Mouse (Mus musculus) spleen, postnatal 14 days (tissue): ENCODE results near the gene Zmiz1.

Experiments
- DNase-seq, 2 experiments: peaks; one replicate each; pipeline ENCODE4 v3.0.0; 2021 to 2022; ENCODE audit warnings: low spot score in 2 of 2

Zmiz1 gene

DNA sequence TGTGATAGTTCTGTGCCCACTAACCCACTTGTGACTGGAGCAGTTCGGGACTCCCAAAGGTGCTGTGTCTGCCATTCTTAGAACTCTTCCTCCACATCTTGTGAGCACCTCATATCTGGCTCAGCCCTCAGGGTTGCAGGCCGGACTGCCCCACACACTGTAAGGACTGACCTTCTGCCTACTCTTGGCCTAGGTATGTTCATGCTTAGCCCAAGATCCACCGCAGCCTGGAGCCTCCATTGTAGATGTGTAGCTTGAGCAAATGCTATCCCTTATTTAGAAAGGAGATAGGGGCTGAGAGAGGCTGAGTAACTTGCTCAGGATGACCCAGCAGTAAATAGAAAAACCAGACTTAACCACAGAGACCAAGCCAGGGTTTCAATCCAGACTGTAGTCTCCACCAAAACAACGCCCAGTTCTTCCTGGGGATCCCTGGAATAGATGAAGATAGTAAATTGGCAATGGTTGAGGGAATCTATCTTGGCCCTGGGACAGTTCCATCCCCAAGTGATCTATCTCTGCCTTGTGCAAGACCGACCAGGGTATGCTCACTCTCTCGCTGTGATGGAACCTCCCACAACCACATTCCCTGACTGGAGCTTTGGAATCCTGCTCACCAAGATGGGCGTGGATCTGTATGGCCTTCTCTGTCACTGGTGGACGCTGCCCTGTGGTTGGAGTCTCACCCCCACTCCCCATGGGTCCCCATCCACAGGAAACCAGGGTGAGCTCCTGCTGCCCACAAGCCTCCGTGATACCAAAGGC lies 74.8 kb downstream of the Zmiz1 start:
- no peak for DNase-seq

DNA sequence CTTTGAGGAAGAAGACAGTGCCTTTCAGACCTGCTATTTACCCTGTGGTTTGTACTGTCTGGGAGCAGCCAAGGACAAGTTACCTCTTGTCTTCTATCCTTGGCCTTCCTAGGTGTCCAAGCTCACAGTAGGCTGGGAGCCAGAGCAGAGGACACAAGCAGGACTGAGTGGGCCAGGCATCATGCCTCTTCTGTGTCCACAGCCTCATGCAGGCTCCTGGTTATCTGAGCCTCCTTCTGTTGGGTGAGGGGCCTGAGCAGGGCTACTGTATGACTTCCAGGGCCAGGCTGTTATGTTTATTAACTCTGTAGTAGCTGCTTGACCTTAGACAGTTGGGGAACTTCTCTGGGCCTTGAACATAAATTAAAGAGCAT lies 75.4 kb downstream of the Zmiz1 start:
- no peak for DNase-seq

DNA sequence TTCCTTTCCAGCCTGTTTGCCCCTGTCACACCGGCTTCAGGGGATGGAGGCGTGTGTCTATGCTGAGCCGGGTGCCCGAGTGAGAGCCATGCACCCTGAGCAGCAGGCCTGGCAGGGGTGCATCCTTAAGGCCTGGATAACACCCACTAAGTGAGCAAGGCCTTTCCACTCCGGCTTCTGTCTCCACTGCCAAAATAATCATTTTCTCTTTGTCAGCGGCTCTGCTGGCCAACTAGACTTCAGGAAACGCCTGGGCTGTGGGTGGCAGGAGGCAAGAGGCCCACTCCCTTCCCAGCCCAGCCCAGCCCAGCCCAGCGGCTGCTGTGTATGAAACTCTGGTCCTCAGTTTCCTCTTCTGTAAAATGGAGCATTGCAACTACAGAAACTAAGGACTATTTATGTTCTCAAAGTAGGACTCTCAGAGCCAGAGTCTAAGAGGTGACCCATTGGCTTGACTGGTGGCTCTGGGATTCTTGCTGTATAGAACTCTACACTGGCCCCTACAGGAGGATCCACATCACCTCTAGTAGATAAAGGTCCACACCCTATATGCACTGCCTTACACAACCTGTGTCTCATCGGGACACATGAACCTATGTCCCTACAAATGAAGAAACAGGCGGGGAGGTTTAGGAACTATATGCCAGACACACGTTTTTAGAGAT lies 76.1 kb downstream of the Zmiz1 start:
- DNase-seq = no peak

- no peak for DNase-seq
These were observed 76.6 kb downstream of the Zmiz1 start for GRCm38 (mm10) chr14:25535583-25535943.

GRCm38 (mm10) chr14:25536476-25536875 lies 77.5 kb downstream of the Zmiz1 start:
- DNase-seq = no peak

GRCm38 (mm10) chr14:25537351-25537750 lies 78.4 kb downstream of the Zmiz1 start:
- no peak for DNase-seq

DNA sequence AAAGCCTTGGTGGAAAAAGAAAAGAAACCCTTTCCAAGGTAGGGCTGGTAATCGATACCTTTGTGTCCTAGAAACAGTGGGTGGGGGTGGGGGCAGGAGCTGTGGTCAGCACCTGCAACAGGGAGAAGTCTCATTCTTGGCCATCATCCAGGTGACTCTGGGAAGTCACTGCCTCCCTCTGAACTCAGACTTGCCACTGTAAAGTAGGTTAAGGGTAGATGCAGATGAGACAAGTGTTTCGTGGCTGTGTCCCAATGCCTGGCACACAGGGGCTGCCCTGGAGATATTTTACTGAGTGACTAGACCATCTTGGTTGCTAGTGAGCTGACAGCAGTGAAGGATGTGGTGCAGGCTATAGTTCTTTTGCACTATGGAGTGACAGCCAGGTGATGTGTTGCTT lies 79.5 kb downstream of the Zmiz1 start:
- no peak for DNase-seq

DNA sequence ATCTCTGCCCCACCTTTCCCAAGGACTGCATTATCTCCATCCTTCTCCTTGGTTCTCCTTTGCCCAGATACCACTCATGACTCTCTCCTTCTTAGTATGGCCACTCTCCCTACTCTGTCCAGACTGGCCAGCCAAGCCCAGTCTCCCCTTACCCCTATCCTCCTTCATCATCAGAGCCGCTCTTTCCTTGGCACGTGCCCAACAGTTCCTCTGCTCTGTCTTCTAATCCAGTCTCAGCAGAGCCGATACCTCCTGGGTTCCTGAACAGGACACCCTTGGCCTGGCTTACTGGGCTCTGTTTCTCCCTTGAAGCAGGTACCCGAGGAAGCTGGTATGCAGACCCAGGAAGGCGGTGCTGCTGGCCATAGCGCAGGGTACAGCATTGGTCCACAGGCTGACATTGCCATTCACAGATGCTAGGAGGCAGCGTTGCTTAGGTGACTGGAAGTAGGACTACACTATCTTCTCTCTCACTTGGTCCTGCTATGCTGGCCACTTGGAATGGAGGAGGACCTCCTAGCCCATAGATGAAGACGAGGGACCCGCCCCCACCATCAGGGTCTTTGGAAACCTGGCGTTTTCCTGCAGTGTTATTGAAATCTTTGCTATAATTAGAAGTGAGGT lies 80.6 kb downstream of the Zmiz1 start:
- DNase-seq = no peak

GRCm38 (mm10) chr14:25540172-25540571 lies 81.2 kb downstream of the Zmiz1 start:
- DNase-seq = no peak

- no peak for DNase-seq
These were observed 82.2 kb downstream of the Zmiz1 start for GRCm38 (mm10) chr14:25541213-25541612.

DNA sequence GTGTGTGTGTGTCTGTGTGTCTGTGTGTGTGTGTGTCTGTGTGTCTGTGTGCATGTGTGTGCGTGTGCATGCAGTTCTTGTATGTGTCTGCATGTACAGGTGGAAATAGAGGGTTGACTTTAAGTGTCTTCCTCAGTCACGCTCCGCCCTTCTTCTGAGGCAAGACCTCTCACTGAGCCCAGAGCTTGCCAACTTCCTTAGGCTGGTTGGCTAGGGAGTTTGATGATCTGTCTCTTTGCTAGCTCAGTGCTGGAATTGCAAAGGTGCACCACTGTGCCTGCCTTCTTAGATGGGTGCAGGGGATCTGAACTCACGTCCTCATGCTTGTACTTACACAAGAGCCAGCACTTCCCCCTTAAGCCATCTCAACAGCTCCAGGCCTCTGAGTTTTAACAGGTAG lies 84.1 kb downstream of the Zmiz1 start:
- no peak for DNase-seq

GRCm38 (mm10) chr14:25543927-25544326 lies 84.9 kb downstream of the Zmiz1 start:
- no peak for DNase-seq

GRCm38 (mm10) chr14:25546852-25547621 lies 88.1 kb downstream of the Zmiz1 start:
- DNase-seq = no peak

DNA sequence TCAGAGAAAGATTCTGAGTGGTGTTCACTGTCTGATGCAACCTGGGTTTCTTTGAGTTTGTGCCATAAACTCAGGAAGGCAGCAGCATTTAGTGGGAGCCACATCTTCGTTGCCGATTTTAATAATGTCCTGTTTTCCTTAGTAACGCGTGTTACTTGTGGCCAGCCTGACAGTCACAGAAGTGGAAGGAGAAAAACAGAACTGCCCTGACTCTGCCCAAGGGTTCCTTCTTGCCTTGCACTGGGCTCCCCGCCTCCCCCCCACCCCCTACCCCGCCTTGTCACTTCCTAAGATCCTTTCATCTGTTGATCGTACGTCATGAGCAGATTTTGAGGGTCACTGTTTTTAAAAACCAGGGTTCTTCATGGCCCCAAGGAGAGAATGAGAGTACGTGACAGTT lies 88.9 kb downstream of the Zmiz1 start:
- DNase-seq = no peak

DNA sequence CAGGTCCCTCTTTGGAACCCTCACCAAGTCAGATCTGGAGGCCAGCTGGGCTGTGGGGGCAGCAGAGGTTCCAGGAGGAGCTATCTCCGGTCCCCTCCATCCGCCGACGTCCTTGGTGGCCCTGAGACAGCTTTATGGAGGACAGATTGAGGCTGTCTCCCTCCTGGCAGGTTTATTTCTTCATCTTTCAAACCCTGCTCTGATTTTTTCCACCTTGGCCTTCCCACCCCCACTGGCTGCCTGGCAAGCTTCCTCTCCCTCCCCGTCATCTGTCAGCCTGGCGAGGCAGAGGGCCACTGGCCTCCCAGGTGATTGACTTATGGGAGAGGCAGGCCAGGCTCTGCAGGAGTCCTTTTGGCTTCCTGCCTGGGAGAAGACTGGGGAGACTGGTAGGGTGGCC lies 89.7 kb downstream of the Zmiz1 start:
- no peak for DNase-seq

GRCm38 (mm10) chr14:25549125-25549524 lies 90.1 kb downstream of the Zmiz1 start:
- no peak for DNase-seq

DNA sequence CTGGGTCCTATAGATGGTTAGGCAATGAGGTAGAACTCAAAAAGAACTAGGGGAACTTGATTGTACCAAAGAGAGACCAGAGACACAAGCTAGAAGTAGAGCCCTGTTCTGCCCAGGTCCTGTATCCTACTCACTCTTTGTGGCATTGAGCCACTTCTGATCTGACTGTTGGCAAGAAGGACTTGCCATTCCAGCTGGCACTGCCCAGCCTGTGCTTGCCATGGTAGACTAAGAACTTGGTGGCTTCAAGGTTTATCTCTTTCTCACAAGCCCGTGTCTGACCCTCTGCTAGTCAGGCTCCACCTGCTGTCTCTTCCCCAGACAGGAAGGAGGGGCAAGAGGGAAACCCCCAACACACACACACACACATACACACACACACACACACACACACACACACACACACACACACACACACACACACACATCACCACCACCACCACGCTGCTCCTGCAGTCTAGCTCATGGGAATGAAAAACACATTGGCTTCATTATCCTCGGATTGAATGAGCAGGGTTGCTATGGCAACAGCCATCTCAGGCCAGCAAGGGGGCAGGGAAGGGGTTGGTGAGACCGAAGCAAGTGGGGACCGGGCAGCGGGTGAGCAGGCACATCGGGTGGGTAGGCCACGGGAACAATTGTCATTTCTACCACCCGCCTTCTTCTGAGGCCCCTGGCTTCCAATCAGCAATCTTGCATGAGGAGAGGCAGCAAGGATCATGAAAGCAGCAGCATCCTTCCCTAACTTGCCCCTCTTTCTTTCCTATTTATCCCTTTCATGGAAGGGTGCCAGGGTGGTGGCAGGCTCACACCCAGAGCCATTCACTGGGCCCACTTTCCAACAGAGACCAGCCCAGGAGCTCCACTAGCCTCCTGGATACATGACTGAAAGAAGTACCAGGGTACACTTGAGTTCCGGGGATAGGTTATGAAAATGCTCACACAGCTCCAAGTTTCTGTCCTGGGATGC lies 91.2 kb downstream of the Zmiz1 start:
- no peak for DNase-seq

- no peak for DNase-seq
These were observed 92.7 kb downstream of the Zmiz1 start for GRCm38 (mm10) chr14:25551731-25552130.

DNA sequence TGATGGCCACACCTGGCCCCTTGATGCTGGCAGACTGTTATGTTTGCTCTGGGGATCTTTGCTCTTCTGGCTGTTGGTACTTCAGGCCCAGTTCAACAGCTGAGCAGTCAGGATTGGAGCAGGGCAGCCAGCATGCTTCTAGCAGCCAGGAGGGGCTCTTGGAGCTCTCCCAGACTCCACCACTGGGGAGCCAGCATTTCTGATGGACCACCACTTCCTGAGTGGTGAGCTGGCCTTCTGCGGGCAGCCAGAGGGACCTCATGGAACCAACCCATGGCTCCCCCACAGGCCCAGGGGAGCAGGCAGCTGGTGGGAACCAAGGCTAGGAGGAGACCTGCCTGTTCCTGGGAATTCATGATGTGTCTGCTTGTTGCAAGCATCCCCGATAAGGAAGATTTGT lies 94.4 kb downstream of the Zmiz1 start:
- no peak for DNase-seq

DNA sequence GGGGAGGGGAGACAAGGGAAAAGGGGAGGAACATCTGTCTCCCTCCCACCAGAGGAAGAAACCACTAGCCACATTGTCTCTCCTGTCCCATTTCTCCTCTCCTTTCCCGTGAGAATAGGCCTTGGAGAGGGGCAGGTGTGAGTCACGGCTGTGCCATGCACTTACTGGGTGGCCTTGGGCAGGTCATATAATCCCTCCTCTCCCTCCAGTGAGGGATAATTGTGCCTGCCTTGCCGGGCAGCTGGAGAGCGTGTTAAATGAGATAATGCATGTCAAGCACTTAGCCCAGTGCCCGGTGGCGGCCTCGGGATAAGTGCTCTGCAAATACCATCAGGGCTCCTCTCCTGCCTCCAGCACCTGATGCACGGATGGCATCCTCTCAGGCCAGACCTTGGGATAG lies 95.8 kb downstream of the Zmiz1 start:
- no peak for DNase-seq

- no peak for DNase-seq
These were observed 96.4 kb downstream of the Zmiz1 start for GRCm38 (mm10) chr14:25555291-25555781.
